Mouse (Mus musculus) stomach, embryonic 16.5 days (tissue): ENCODE data around the gene Mapkbp1. TPM values are rescaled to one million over a fixed set of nuclear protein-coding genes. Genes with fewer than 3 reads are reported as not detected.

ENCODE experiments used
- ATAC-seq: fragments of 200-750 bp; cut with Nextera tagmentation; 2 replicates; pipeline ENCODE4 v1.8.0; 2017; ENCODE audit warnings: moderate number of reproducible peaks, moderate TSS enrichment; ENCODE audit not compliant: insufficient read depth, low FRiP score
- H3K27ac ChIP-seq: fragments of 300-500 bp; sonication (generic); 2 replicates; pipeline ENCODE4 v1.5.1; 2014; ENCODE audit warnings: low read length
- H3K27me3 ChIP-seq: fragments of 300-500 bp; sonication (generic); 2 replicates; pipeline ENCODE4 v1.6.1; 2014; ENCODE audit warnings: low read length, control low read depth, mixed read lengths; ENCODE audit not compliant: control insufficient read depth, insufficient read depth
- H3K36me3 ChIP-seq: fragments of 300-500 bp; sonication (generic); 2 replicates; pipeline ENCODE4 v1.6.1; 2014; ENCODE audit warnings: low read length; ENCODE audit not compliant: control insufficient read depth, insufficient read depth
- H3K4me1 ChIP-seq: fragments of 300-500 bp; sonication (generic); 2 replicates; pipeline ENCODE4 v1.6.1; 2014; ENCODE audit warnings: low read length, control low read depth, mixed read lengths; ENCODE audit not compliant: control insufficient read depth, insufficient read depth
- H3K4me2 ChIP-seq: fragments of 300-500 bp; sonication (generic); 2 replicates; pipeline ENCODE4 v1.6.1; 2014; ENCODE audit warnings: low read depth, low read length, mixed read lengths
- H3K4me3 ChIP-seq: fragments of 300-500 bp; sonication (generic); replicated peaks from 2 replicates; pipeline ENCODE4 v1.5.1; 2014; ENCODE audit warnings: mild to moderate bottlenecking, low read length
- H3K9ac ChIP-seq: fragments of 300-500 bp; sonication (generic); 2 replicates; pipeline ENCODE4 v1.6.1; 2014; ENCODE audit warnings: low read length
- H3K9me3 ChIP-seq: fragments of 300-500 bp; sonication (generic); replicated peaks from 2 replicates; pipeline ENCODE4 v1.6.1; 2016; ENCODE audit warnings: low read length, control low read depth; ENCODE audit not compliant: control insufficient read depth
- WGBS: fragments of 180-500 bp; shearing (Covaris S2); extraction: QIAGEN DNeasy Blood & Tissue Kit; methylation state at CpG from one replicate; pipeline ENCODE4 v1.1.7; 2014; 5-methylcytosine and 5-hydroxymethylcytosine counted together
- polyA plus RNA-seq: library from polyadenylated mRNA; unstranded; fragments of >200 nt; fragmentation: Nextera tagmentation; extraction: Ambion mirVana; gene quantifications from 2 replicates; pipeline ENCODE4 v1.2.1, GENCODE M21; 2015

Mapkbp1 gene
- polyA plus RNA-seq, 1 experiment from 2014 or later = 2.6 TPM

- Histone ChIP-seq H3K4me2 (no peak overlapping the region), H3K36me3 (no peaks in the 10 kb centered on the region), H3K27ac (no peak overlapping the region), H3K4me3 (no peak overlapping the region), H3K27me3 (no peaks in the 10 kb centered on the region), H3K9me3 (no peaks in the 10 kb centered on the region), H3K9ac (no peak overlapping the region), H3K4me1 (no peaks in the 10 kb centered on the region)
- no peak for ATAC-seq
- WGBS = 70% methylated on average over 4 of the region's 4 CpGs
These were observed 29.5 kb downstream of the Mapkbp1 start for GRCm38 (mm10) chr2:120001956-120002355.

- no peaks in the 10 kb centered on the region for H3K9me3 ChIP-seq
- 86% methylated on average over 2 of the region's 2 CpGs for WGBS
- H3K27ac ChIP-seq = no peak overlapping the region
- H3K4me3 ChIP-seq = no peak overlapping the region
- ATAC-seq = no peak
- H3K27me3 ChIP-seq = no peaks in the 10 kb centered on the region
- H3K4me2 ChIP-seq = no peak overlapping the region
- H3K4me1 ChIP-seq = no peaks in the 10 kb centered on the region
- H3K9ac ChIP-seq = no peak overlapping the region
- no peaks in the 10 kb centered on the region for H3K36me3 ChIP-seq
These were observed 31.5 kb downstream of the Mapkbp1 start for GRCm38 (mm10) chr2:120003970-120004369.

- H3K4me3 ChIP-seq = no peak overlapping the region
- WGBS = 88% methylated on average over 7 of the region's 7 CpGs
- H3K9me3 ChIP-seq = no peaks in the 10 kb centered on the region
- H3K9ac ChIP-seq = no peak overlapping the region
- no peak overlapping the region for H3K4me2 ChIP-seq
- ATAC-seq = no peak
- no peaks in the 10 kb centered on the region for H3K36me3 ChIP-seq
- H3K27ac ChIP-seq = no peak overlapping the region
- H3K4me1 ChIP-seq = no peaks in the 10 kb centered on the region
- no peaks in the 10 kb centered on the region for H3K27me3 ChIP-seq
These were observed 34.2 kb downstream of the Mapkbp1 start for GRCm38 (mm10) chr2:120006696-120007095.

GRCm38 (mm10) chr2:120007680-120008210 is 35.2 kb downstream of the Mapkbp1 start:
- ATAC-seq = no peak
- Histone ChIP-seq H3K36me3 (no peaks in the 10 kb centered on the region), H3K4me3 (no peak overlapping the region), H3K4me1 (no peaks in the 10 kb centered on the region), H3K27ac (no peak overlapping the region), H3K4me2 (no peak overlapping the region), H3K9ac (no peak overlapping the region), H3K9me3 (no peaks in the 10 kb centered on the region), H3K27me3 (no peaks in the 10 kb centered on the region)
- WGBS = 70% methylated on average over 4 of the region's 4 CpGs

GRCm38 (mm10) chr2:120008672-120009071 is 36.2 kb downstream of the Mapkbp1 start:
- Histone ChIP-seq H3K4me1 (no peaks in the 10 kb centered on the region), H3K4me2 (no peak overlapping the region), H3K27ac (no peak overlapping the region), H3K4me3 (no peak overlapping the region), H3K36me3 (no peaks in the 10 kb centered on the region), H3K9me3 (no peaks in the 10 kb centered on the region), H3K27me3 (no peaks in the 10 kb centered on the region), H3K9ac (no peak overlapping the region)
- ATAC-seq = no peak
- WGBS = 43% methylated on average over 4 of the region's 4 CpGs

GRCm38 (mm10) chr2:120011462-120012200 is 39.1 kb downstream of the Mapkbp1 start:
- 74% methylated on average over 8 of the region's 8 CpGs for WGBS
- no peaks in the 10 kb centered on the region for H3K36me3 ChIP-seq
- no peak overlapping the region for H3K27ac ChIP-seq
- no peaks in the 10 kb centered on the region for H3K9me3 ChIP-seq
- H3K9ac ChIP-seq = no peak overlapping the region
- H3K4me2 ChIP-seq = no peak overlapping the region
- peak; percentile 57; the same call in 1 of the 2 replicates for ATAC-seq
- H3K27me3 ChIP-seq = no peaks in the 10 kb centered on the region
- H3K4me3 ChIP-seq = no peak overlapping the region
- no peaks in the 10 kb centered on the region for H3K4me1 ChIP-seq

GRCm38 (mm10) chr2:120012924-120013323 is 40.4 kb downstream of the Mapkbp1 start:
- WGBS = 77% methylated on average over 13 of the region's 13 CpGs
- H3K27ac ChIP-seq = no peak overlapping the region

GRCm38 (mm10) chr2:120013831-120014486 is 41.5 kb downstream of the Mapkbp1 start:
- WGBS = 98% methylated on average over 2 of the region's 2 CpGs
- H3K4me1 ChIP-seq = no peaks in the 10 kb centered on the region
- no peaks in the 10 kb centered on the region for H3K27me3 ChIP-seq
- no peak for ATAC-seq
- no peak overlapping the region for H3K4me2 ChIP-seq
- H3K27ac ChIP-seq = no peak overlapping the region
- no peaks in the 10 kb centered on the region for H3K36me3 ChIP-seq
- no peaks in the 10 kb centered on the region for H3K9me3 ChIP-seq
- H3K9ac ChIP-seq = no peak overlapping the region
- H3K4me3 ChIP-seq = no peak overlapping the region

More at GRCm38 (mm10) chr2:120012924-120013323, 40.4 kb downstream of the Mapkbp1 start:
- Histone ChIP-seq H3K36me3 (no peaks in the 10 kb centered on the region), H3K4me3 (no peak overlapping the region), H3K9me3 (no peaks in the 10 kb centered on the region), H3K27me3 (no peaks in the 10 kb centered on the region), H3K9ac (no peak overlapping the region), H3K4me2 (no peak overlapping the region), H3K4me1 (no peaks in the 10 kb centered on the region)
- peak; percentile 12; the same call in 1 of the 2 replicates for ATAC-seq

- Histone ChIP-seq H3K27me3 (no peaks in the 10 kb centered on the region), H3K27ac (no peak overlapping the region), H3K36me3 (peaks cover 9% of the 10 kb centered on the region), H3K4me1 (no peaks in the 10 kb centered on the region), H3K9ac (no peak overlapping the region), H3K4me3 (no peak overlapping the region), H3K4me2 (no peak overlapping the region), H3K9me3 (no peaks in the 10 kb centered on the region)
- WGBS = 89% methylated on average over 4 of the region's 4 CpGs
- no peak for ATAC-seq
These were observed 43.4 kb downstream of the Mapkbp1 start for GRCm38 (mm10) chr2:120015882-120016281.
